Mouse (Mus musculus) cortical plate, adult 2 months (tissue): ENCODE data around the gene Colq. TPM values are rescaled to one million over a fixed set of nuclear protein-coding genes. Genes with fewer than 3 reads are reported as not detected.
A peak's percentile ranks its signal among the peaks of the same experiment; 100 is the strongest.

Source experiments
- H3K27ac ChIP-seq: fragments of 200-500 bp; 2 replicates; pipeline ENCODE4 v1.5.1; 2012; ENCODE audit warnings: low read length, control low read depth, inconsistent platforms; ENCODE audit not compliant: insufficient read depth
- H3K4me1 ChIP-seq: fragments of 200-500 bp; 2 replicates; pipeline ENCODE4 v1.6.1; 2011; ENCODE audit warnings: low read length; ENCODE audit not compliant: control insufficient read depth, insufficient read depth
- H3K4me3 ChIP-seq: fragments of 200-500 bp; 2 replicates; pipeline ENCODE4 v1.5.1; 2011; ENCODE audit warnings: mild to moderate bottlenecking, low read length, control low read depth; ENCODE audit not compliant: insufficient read depth
- CTCF ChIP-seq: fragments of 200-500 bp; IDR thresholded peaks from 2 replicates; pipeline ENCODE4 v1.5.1; 2011; ENCODE audit warnings: mild to moderate bottlenecking, control low read depth, low read length; ENCODE audit not compliant: insufficient read depth; ENCODE audit errors: extremely low read depth
- POLR2A ChIP-seq: fragments of 200-500 bp; IDR thresholded peaks from 2 replicates; pipeline ENCODE4 v1.6.1; 2011; ENCODE audit warnings: mild to moderate bottlenecking, low read length, control low read depth; ENCODE audit not compliant: insufficient read depth; ENCODE audit errors: extremely low read depth
- polyA plus RNA-seq: library from polyadenylated mRNA; depleted of rRNA; stranded (reverse); fragments of >200 nt; gene quantifications from 2 replicates; pipeline ENCODE4 v1.2.3, GENCODE M21; 2012

The Colq gene
- polyA plus RNA-seq, 1 experiment: 0.84 TPM

GRCm38 (mm10) chr14:31530847-31531246 lies 60.3 kb downstream of the Colq start:
- TF ChIP-seq CTCF (no peak), POLR2A (no peak)
- no peaks in the 10 kb centered on the region for H3K4me1 ChIP-seq
- H3K27ac ChIP-seq: no peak overlapping the region

GRCm38 (mm10) chr14:31525040-31525810 lies 65.9 kb downstream of the Colq start:
- Histone ChIP-seq H3K4me1 (no peaks in the 10 kb centered on the region), H3K27ac (no peak overlapping the region), H3K4me3 (no peak overlapping the region)
- TF ChIP-seq CTCF: no peak
- TF ChIP-seq POLR2A: no peak

More at GRCm38 (mm10) chr14:31530847-31531246, 60.3 kb downstream of the Colq start:
- no peak overlapping the region for H3K4me3 ChIP-seq

- Histone ChIP-seq H3K4me1 (no peaks in the 10 kb centered on the region), H3K4me3 (no peak overlapping the region), H3K27ac (no peak overlapping the region)
- no peak for TF ChIP-seq CTCF
- TF ChIP-seq POLR2A: no peak
Measured at GRCm38 (mm10) chr14:31521318-31521717, 69.8 kb downstream of the Colq start.

- Histone ChIP-seq H3K4me3 (no peak overlapping the region), H3K4me1 (no peaks in the 10 kb centered on the region), H3K27ac (no peak overlapping the region)
- TF ChIP-seq POLR2A (no peak), CTCF (peak; percentile 60)
Measured at GRCm38 (mm10) chr14:31519165-31519564, 72.0 kb downstream of the Colq start.

GRCm38 (mm10) chr14:31515895-31516294 lies 75.2 kb downstream of the Colq start:
- no peak overlapping the region for H3K4me3 ChIP-seq
- TF ChIP-seq POLR2A (no peak), CTCF (no peak)
- H3K4me1 ChIP-seq: no peaks in the 10 kb centered on the region
- H3K27ac ChIP-seq: no peak overlapping the region

- TF ChIP-seq CTCF: no peak
- TF ChIP-seq POLR2A: no peak
Measured at GRCm38 (mm10) chr14:31510322-31510721, 80.8 kb downstream of the Colq start.

GRCm38 (mm10) chr14:31509911-31510310 lies 81.2 kb downstream of the Colq start:
- H3K27ac ChIP-seq: no peak overlapping the region
- H3K4me3 ChIP-seq: no peak overlapping the region
- no peaks in the 10 kb centered on the region for H3K4me1 ChIP-seq
- no peak for TF ChIP-seq CTCF
- no peak for TF ChIP-seq POLR2A

More at GRCm38 (mm10) chr14:31510322-31510721, 80.8 kb downstream of the Colq start:
- Histone ChIP-seq H3K27ac (no peak overlapping the region), H3K4me3 (no peak overlapping the region), H3K4me1 (no peaks in the 10 kb centered on the region)

GRCm38 (mm10) chr14:31506456-31506855 lies 84.7 kb downstream of the Colq start:
- TF ChIP-seq POLR2A (no peak), CTCF (no peak)
- Histone ChIP-seq H3K4me1 (no peaks in the 10 kb centered on the region), H3K4me3 (no peak overlapping the region), H3K27ac (no peak overlapping the region)

GRCm38 (mm10) chr14:31503406-31503805 lies 87.7 kb downstream of the Colq start:
- Histone ChIP-seq H3K27ac (no peak overlapping the region), H3K4me1 (no peaks in the 10 kb centered on the region), H3K4me3 (no peak overlapping the region)
- TF ChIP-seq CTCF (no peak), POLR2A (no peak)

GRCm38 (mm10) chr14:31499526-31499925 lies 91.6 kb downstream of the Colq start:
- TF ChIP-seq POLR2A (no peak), CTCF (no peak)
- no peak overlapping the region for H3K4me3 ChIP-seq

GRCm38 (mm10) chr14:31496241-31496646 lies 94.9 kb downstream of the Colq start:
- peaks cover 6% of the 10 kb centered on the region for H3K4me1 ChIP-seq
- peak overlapping the region; percentile 88 for H3K4me3 ChIP-seq
- H3K27ac ChIP-seq: no peak overlapping the region
- TF ChIP-seq POLR2A (no peak), CTCF (no peak)

More at GRCm38 (mm10) chr14:31499526-31499925, 91.6 kb downstream of the Colq start:
- no peak overlapping the region for H3K27ac ChIP-seq
- peaks cover 4% of the 10 kb centered on the region for H3K4me1 ChIP-seq
